Mouse (Mus musculus) frontal cortex, adult (tissue): ENCODE measurements around the gene Chkb.
"Not testable (repeated sequence)": the region's sequence is repeated elsewhere in the genome, so short reads cannot be mapped to it uniquely, and the experiment has no call there.

Experiments
- ATAC-seq: cut with Nextera tagmentation; 2 replicates; pipeline ENCODE4 v1.9.2; 2017; ENCODE audit warnings: mild to moderate bottlenecking, moderate library complexity, mixed read lengths; ENCODE audit not compliant: low TSS enrichment

Gene Chkb

DNA sequence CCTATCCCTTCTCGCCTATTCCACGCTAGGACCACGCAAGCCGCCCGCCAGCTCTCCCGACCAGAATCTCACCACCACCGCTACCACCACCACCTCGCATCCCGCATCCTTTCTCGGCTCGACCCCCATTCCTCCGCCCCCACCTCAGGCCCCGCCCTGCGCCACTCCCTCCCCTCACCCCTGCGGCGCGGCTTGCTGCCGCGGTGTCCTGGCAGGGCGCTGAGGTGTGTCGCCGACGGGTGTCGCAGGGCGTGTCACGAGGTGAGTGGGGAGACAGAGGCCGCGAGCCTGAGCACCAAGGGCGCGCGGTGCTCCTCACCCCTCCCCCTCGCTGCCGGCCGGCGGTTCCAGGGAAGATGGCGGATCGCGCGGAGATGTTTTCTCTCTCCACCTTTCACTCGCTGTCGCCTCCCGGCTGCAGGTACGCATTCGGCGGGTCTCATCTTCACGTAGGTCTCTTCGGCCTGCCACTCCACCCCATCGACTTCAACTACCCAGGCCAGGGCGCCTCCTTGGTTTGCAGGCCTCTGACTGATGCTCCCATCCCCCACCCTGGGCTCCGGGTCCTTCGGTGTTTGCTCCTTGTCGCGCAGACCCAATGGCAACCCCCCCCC, 24.3 kb upstream of the Chkb start, which contains the start of gene Mapk8ip2:
Gene Mapk8ip2, plus strand, starts transcription at position 49 of the 614 bp plus-strand sequence.
- ATAC-seq: peak; percentile 53

DNA sequence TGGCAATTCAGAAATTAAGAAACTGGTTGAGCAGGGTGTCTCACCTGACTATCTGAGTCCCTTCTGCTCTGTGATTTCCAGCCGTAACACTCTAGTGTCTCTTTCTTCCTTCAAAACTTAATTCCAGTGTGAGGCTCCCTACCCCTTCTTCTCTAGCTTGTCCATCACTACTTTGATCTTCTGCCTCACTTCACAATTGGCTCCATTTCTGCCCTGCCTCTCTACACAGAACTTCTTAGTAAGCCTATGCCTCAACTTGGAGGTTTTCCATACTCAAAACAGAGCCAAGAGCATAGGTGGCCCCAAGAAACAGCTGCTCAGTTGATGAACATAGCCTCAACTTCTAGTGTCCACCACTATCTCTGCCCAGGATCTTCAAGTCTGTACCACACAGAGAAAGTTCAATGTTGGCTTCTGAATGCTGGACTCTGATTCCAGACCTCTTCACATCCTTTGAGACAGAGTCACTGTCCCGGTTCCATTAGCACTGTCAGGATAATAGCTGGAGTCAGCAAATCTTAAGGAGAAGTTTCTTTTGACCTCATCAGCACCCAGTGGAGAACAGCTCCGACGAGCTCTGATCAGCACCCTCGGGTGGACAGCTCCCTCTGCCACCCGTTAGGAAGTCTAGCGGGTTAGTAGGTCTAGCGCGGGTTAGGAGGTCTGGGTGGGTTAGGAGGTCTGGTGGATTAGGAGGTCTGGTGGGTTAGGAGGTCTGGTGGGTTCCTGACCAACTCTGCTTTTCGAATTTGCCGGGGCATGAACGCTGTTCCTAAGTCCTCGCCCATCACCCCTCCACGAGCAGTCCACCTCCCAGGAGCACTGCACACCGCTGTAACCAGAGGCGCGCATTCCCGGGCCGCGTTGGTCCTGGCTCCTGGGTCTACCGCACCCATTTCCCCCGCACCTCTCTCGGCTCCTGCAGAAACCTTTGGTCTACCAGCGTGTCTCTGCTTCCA, 23.5 kb upstream of the Chkb start:
- ATAC-seq: peak; percentile 53

DNA sequence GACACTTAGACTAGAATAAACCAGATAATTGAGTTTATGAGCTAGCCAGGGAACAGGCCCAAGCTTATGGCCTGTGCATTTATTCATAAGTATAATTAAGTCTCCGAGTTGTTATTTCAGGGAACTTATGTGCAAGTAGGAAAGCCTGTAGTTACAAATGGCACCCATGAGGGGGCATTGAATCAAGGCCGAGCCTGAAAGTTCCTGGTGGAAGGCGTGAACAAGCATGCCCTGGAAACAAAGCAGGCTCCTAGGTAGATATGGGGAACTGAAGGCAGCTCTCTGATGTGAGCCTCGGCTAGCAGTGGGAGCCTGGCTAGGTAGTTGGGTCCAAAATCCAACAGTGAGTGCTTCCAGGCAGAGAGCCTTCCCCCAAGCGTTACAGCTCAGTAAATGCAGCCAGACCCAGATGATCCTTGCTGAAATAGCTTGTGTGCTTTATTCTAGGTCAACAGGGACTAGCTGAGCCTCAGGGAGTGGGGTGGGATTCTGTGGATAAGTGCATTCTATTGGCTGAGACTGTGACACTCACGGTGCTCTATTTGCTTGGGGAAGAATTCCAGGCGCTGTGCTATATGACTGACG, 12.9 kb upstream of the Chkb start:
- ATAC-seq: peak; percentile 62; the same call in 1 of the 2 replicates

- no peak for ATAC-seq
Measured at GRCm38 (mm10) chr15:89435878-89436277, 6.2 kb upstream of the Chkb start.

- no peak for ATAC-seq
Measured at GRCm38 (mm10) chr15:89434136-89434535, 4.4 kb upstream of the Chkb start.

DNA sequence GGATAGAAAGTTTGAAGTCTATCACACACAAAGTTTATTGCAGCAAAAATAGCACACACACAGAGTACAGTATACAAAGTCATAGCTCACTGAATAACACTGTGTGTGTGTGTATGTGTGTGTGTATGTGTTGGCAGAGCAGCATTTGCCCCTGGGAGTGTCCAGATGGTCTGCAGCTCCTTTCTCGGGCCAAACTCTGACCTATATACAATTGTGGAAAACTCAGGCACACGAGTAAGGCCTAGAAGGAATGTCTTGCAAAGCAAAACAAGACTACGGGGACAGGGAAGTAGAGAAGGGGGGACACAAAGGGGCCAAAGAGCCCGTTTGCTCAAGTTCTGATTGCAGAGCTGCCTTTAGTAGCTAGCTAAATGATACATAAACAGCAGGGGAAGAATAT, 3.2 kb upstream of the Chkb start:
- no peak for ATAC-seq

DNA sequence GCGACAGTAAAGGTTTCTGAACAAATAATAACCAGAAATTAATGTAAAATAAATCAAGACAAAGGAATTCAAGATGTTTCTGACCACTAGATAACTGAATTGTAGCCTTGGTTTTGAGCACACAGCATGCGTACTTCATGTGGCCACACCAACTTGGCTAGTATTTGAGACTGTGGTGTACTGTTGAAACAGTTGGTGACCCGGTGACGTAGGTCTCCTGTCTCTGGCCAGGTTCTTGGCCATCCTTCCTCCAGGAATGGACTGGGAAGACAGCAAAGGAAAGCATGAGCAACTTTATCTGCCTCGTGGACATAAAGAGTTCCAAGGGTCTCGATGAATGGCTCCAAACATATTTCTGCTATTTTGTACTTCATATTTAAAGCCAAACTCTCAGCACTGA, 2.1 kb upstream of the Chkb start:
- no peak for ATAC-seq

DNA sequence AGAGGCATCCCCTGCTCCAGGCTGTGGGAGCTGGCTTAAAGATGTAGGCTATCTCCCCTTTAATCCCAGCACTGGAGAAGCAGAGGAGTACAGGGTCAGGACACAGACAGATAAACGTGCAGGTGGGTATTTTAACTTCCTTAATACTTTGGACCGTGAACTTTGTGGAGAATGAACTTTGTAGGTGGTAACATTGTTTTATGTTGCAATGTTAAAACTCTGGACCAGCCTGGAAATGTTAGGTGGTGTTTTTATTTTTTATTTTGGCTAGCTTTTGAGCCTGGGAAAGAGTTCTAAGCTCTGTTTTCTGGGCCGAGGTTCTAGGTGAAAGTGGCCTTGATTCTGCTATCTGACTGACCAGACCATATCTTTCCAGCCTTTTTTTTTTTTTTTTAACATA, 1.6 kb upstream of the Chkb start:
- ATAC-seq: no peak

GRCm38 (mm10) chr15:89430771-89431170, 1.1 kb upstream of the Chkb start:
- ATAC-seq: not testable (repeated sequence)

- ATAC-seq: no peak
Measured at GRCm38 (mm10) chr15:89430341-89430740, 633 bp upstream of the Chkb start.

DNA sequence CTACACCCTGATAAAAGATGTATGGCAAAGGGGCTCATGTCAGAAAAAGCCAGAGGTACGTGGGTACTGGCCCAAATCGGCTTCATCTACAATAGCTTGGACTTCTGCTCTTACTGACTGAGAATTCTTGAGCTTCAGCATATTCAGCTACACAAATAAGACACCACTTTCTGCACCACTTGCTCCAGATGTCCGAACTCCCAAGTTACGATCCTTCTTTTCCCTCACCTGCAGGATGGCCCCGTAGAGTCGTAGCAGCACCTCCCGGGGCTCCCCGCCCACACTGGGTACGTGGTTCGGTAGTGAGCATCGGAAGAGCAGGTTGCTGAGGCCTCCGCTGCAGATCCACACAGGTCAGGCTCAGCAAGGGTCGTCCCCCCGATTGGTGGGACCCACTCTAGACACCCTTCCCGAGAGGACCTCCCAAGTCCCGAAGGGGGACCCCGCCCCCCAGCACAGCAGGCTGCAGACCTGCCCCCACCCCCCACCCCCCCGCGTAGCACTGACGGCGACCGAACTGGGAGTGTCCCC, 822 bp downstream of the Chkb start:
- ATAC-seq: no peak

- ATAC-seq: no peak
Measured at GRCm38 (mm10) chr15:89428136-89428790, 1.4 kb downstream of the Chkb start.

GRCm38 (mm10) chr15:89426716-89427115, 3.0 kb downstream of the Chkb start:
- no peak for ATAC-seq

DNA sequence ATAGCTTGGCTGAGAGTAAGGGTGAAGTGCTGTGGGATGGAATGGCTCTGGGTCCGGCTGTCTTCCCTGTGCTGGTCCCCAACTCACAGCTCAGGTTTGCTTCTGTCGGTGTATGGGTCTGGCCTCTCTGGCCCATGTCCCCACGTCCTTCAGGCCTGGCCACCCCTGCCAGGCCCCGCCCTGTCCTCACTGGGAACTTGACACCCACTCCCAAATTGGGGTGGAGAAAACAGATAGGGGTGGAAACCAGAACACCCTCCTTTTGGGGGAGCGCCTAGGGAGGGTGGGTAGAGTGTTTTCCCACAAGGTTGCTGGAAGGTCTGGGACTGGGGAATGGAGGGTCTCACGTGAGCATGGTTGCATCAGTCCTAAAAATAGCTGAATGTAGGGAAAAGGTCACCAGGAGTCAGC, 4.0 kb downstream of the Chkb start, which contains the start of gene Cpt1b:
Gene Cpt1b, minus strand, starts transcription at position 153 of the 411 bp plus-strand sequence.
- ATAC-seq: no peak

GRCm38 (mm10) chr15:89424621-89425020, 5.1 kb downstream of the Chkb start:
- no peak for ATAC-seq

GRCm38 (mm10) chr15:89421938-89422337, 7.8 kb downstream of the Chkb start:
- ATAC-seq: no peak

- no peak for ATAC-seq
Measured at GRCm38 (mm10) chr15:89415282-89415681, 14.4 kb downstream of the Chkb start.

DNA sequence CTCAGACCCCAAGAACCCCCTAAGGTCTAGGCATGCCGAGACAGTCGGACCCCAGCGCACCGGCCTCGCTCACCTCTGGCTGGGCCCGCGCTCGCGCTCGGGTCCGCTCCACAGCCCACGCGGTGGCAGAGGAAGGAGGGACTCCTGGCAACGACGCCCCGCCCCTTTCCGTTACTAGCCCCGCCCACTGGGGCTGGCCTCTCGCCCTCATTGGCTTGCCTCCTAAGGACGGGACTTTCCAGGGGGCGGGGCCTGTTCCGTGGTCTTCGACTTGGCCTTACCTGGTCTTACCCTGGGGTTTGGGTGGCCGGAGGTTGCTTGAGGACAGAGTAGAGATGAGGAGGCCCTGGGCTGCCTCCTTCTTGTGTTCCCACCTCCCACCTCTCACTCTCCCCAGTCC, 19.6 kb downstream of the Chkb start, which contains the start of gene Syce3:
Gene Syce3, minus strand, starts transcription at position 386 of the 400 bp plus-strand sequence.
- ATAC-seq: no peak

GRCm38 (mm10) chr15:89406691-89407090, 23.0 kb downstream of the Chkb start:
- no peak for ATAC-seq

DNA sequence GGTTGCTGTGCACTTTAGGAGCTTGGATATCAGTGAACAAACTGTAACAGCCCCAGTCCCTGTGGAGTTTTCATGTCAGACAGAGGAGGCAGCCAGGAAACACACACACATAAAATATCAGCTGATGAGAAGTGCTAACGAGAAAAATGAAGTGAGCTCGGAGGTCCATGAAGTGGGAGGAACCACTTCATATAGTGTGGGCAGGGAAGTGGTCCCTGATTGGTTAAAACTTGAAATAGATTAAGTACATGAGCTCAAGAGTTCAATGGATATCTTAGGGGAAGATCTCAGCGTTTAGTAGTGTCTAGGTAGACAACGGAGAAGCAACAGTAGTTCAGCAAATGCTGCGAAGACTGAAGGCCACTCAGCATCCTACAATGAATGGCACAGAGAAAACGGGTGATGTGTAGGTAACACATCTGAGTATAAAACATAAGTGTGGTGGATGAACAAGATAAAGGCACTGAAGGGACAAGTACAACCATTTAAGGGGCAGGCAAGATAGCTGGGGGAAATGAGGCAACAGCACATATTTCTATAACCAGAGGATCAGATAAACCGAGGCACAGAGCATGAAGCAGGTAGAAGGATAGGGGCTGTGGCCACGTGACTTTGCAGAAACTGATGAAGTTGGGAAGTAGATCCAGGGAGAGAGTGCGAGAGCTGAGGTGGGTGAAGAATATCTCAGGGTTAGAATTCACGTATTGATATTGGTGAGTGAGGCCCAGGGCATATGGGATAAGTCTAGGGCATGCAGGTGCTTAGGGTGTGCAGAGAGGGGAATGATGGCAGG, 24.7 kb downstream of the Chkb start:
- ATAC-seq: no peak

DNA sequence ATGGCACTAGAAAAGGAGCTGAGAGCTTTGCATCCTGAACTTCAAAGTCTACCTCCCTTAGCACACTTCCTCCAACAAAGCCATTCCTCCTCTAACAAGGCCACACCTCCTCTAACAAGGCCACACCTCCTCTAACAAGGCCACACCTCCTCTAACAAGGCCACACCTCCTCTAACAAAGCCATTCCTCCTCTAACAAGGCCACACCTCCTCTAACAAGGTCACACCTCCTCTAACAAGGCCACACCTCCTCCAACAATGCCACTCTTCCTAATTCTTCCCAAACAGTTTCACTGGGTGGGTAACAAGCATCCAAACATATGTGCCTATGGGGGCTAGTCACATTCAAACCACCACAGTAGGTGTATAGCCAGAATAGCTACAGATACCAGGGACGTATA, 27.2 kb downstream of the Chkb start:
- ATAC-seq: no peak
